ENCODE assay signal across 26 mouse cellular contexts in the genomic region with DNA sequence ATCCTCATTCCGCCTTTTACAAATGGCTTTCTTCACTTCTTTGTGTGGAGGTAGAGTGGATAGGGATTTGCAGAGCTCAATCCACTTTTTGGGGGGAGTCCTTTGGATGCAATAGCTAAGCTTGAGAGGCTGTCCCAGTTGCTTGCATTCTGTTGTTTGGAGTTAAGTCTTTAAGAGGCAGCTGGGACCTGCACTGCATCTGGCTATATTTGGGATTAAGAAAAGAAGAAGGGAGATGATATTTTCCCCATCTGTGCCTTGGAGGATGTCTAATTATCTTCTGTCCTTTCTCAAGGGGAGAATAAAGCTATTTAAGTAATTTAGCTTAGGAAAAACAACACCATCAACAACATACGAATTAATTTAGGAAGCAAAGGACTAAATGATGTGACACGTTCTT.
"Had no signal": no experiment of that assay in that cellular context is flagged by ENCODE, and none has a peak within 500 bp of the region (broad histone marks: within the 10 kb centered on the region; RNA-seq: fewer than 3 reads in every experiment).

No protein-coding gene starts in this region.

- H3K36me3 ChIP-seq: heart, embryonic 10.5 days; heart, embryonic 12.5 days; hindbrain, embryonic 10.5 days; hindbrain, embryonic 12.5 days; intestine, embryonic 15.5 days; limb, embryonic 10.5 days; limb, embryonic 12.5 days; liver, embryonic 13.5 days; liver, embryonic 15.5 days had no signal

- H3K27me3 ChIP-seq: heart, embryonic 12.5 days; hindbrain, embryonic 12.5 days; intestine, embryonic 15.5 days; limb, embryonic 12.5 days; liver, embryonic 13.5 days; liver, embryonic 15.5 days had no signal

- ATAC-seq: forebrain, postnatal 0 days; hindbrain, embryonic 16.5 days; inflammation-experienced regulatory T-cells, adult 6 months; intestine, embryonic 15.5 days; intestine, postnatal 0 days had no signal

- H3K4me1 ChIP-seq: heart, embryonic 10.5 days; heart, embryonic 12.5 days; intestine, embryonic 15.5 days; limb, embryonic 10.5 days; limb, embryonic 12.5 days; liver, embryonic 13.5 days; liver, embryonic 15.5 days had no signal

- H3K27ac ChIP-seq: heart, embryonic 10.5 days; hindbrain, embryonic 10.5 days; hindbrain, embryonic 12.5 days; hindbrain, embryonic 14.5 days; intestine, embryonic 15.5 days; limb, embryonic 10.5 days; limb, embryonic 12.5 days; liver, embryonic 13.5 days; liver, embryonic 15.5 days had no signal

- H3K4me2 ChIP-seq: heart, embryonic 12.5 days; hindbrain, embryonic 12.5 days; hindbrain, embryonic 14.5 days; intestine, embryonic 15.5 days; limb, embryonic 12.5 days; liver, embryonic 11.5 days; liver, embryonic 13.5 days; liver, embryonic 15.5 days had no signal

- H3K9ac ChIP-seq: forebrain, postnatal 0 days; heart, embryonic 12.5 days; hindbrain, embryonic 12.5 days; hindbrain, embryonic 14.5 days; intestine, embryonic 15.5 days; limb, embryonic 12.5 days; liver, embryonic 13.5 days; liver, embryonic 15.5 days had no signal

- DNase-seq: forebrain, postnatal 0 days; gastrocnemius, postnatal 14 days; gastrocnemius, postnatal 36 days; heart, adult 18-20 months; heart, postnatal 10 days; heart, postnatal 4 days; kidney, adult 18-20 months; kidney, adult 8-10 months; kidney, postnatal 10 days; kidney, postnatal 25 days; kidney, postnatal 4 days; liver; liver, embryonic 13.5 days had no signal

- H3K4me3 ChIP-seq: heart, embryonic 10.5 days; heart, embryonic 12.5 days; hindbrain, embryonic 10.5 days; hindbrain, embryonic 12.5 days; intestine, embryonic 15.5 days; limb, embryonic 10.5 days; limb, embryonic 12.5 days; liver, embryonic 13.5 days; liver, embryonic 15.5 days had no signal

- H3K9me3 ChIP-seq: heart, embryonic 10.5 days; heart, embryonic 12.5 days; hindbrain, embryonic 10.5 days; hindbrain, embryonic 12.5 days; intestine, embryonic 15.5 days; limb, embryonic 10.5 days; limb, embryonic 12.5 days; liver, embryonic 13.5 days; liver, embryonic 15.5 days had no signal
